Mouse (Mus musculus): ENCODE results near the gene Lrrc4c. TPM values are rescaled to one million over a fixed set of nuclear protein-coding genes. Genes with fewer than 3 reads are reported as not detected.

Gene Lrrc4c
- polyA plus RNA-seq, 1 experiment from 2014 or later: 1.2 TPM

DNA sequence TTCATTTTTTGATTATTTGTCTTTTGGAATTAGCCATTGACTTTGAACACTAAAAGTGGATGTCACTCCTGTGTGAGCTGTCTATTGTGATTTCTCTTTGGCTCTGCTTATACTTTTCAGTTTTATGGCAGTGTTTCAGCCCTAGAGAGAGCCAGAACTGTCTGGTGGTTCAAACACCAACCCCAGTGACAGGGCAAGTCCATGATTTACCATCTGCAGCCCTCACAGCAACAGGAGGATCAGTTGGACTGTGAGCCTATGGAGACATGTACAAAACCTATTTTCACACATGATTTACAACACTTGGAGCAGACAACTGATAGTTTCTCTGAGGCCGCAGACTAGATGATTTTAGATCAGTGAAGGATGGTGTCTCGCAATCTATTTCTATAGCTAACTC lies 847.8 kb downstream of the Lrrc4c start:
- Histone ChIP-seq H3K9me3 (replicated peaks; ENCODE audit: control insufficient read depth, low read length) (no peaks in the 10 kb centered on the region), H3K4me3 (ENCODE audit: low read length) (no peak overlapping the region), H3K4me2 (ENCODE audit: low read depth, low read length) (no peak overlapping the region), H3K4me1 (ENCODE audit: control insufficient read depth, insufficient read depth, low read length) (no peaks in the 10 kb centered on the region), H3K27ac (ENCODE audit: low read length) (no peak overlapping the region), H3K27me3 (ENCODE audit: control insufficient read depth, insufficient read depth, low read length) (no peaks in the 10 kb centered on the region), H3K36me3 (ENCODE audit: control insufficient read depth, insufficient read depth) (no peaks in the 10 kb centered on the region), H3K9ac (ENCODE audit: low read length) (no peak overlapping the region)
- no peak for ATAC-seq (replicated peaks; ENCODE audit: extremely low read depth, insufficient read depth, low FRiP score)
- 78% methylated on average over 2 of the region's 2 CpGs for WGBS

DNA sequence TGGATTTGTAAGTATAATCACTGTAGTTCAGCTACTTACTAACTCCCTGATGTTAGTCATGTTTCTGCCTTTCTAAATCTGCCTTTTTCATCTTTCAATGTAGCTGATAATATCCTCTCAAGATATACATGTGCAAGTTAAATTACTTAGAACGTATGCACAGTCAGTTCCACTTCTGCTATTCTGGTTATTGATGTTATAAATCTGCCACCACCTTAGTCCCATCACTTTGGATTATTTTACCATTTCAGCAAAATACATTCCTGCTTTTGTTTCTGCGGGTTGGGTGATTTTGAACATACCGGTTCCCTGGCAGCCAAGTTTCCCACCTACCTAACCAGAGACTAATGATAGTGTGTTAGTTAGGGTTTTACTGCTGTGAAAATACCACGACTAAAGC lies 860.4 kb downstream of the Lrrc4c start:
- Histone ChIP-seq H3K4me2 (ENCODE audit: low read depth, low read length) (no peak overlapping the region), H3K4me3 (ENCODE audit: low read length) (no peak overlapping the region), H3K4me1 (ENCODE audit: control insufficient read depth, insufficient read depth, low read length) (no peaks in the 10 kb centered on the region), H3K27me3 (ENCODE audit: control insufficient read depth, insufficient read depth, low read length) (no peaks in the 10 kb centered on the region), H3K9ac (ENCODE audit: low read length) (no peak overlapping the region), H3K36me3 (ENCODE audit: control insufficient read depth, insufficient read depth) (no peaks in the 10 kb centered on the region), H3K27ac (ENCODE audit: low read length) (no peak overlapping the region), H3K9me3 (replicated peaks; ENCODE audit: control insufficient read depth, low read length) (no peaks in the 10 kb centered on the region)
- ATAC-seq (replicated peaks; ENCODE audit: extremely low read depth, insufficient read depth, low FRiP score): no peak
- WGBS: 74% methylated on average over 4 of the region's 4 CpGs

- no peak for ATAC-seq (replicated peaks; ENCODE audit: extremely low read depth, insufficient read depth, low FRiP score)
- 73% methylated on average over 4 of the region's 4 CpGs for WGBS
- no peaks in the 10 kb centered on the region for H3K9me3 ChIP-seq (replicated peaks; ENCODE audit: control insufficient read depth, low read length)
- no peak overlapping the region for H3K27ac ChIP-seq (ENCODE audit: low read length)
- H3K4me1 ChIP-seq (ENCODE audit: control insufficient read depth, insufficient read depth, low read length): no peaks in the 10 kb centered on the region
- no peak overlapping the region for H3K4me2 ChIP-seq (ENCODE audit: low read depth, low read length)
- H3K36me3 ChIP-seq (ENCODE audit: control insufficient read depth, insufficient read depth): no peaks in the 10 kb centered on the region
- H3K4me3 ChIP-seq (ENCODE audit: low read length): no peak overlapping the region
- no peaks in the 10 kb centered on the region for H3K27me3 ChIP-seq (ENCODE audit: control insufficient read depth, insufficient read depth, low read length)
- H3K9ac ChIP-seq (ENCODE audit: low read length): no peak overlapping the region
Measured at GRCm38 (mm10) chr2:97196968-97197606, 879.1 kb downstream of the Lrrc4c start.

GRCm38 (mm10) chr2:97232966-97233365 lies 915.0 kb downstream of the Lrrc4c start:
- Histone ChIP-seq H3K4me2 (ENCODE audit: low read depth, low read length) (peak overlapping the region; percentile 34), H3K4me1 (ENCODE audit: control insufficient read depth, insufficient read depth, low read length) (0 out of 2 replicates have a peak, but pooled peaks cover 2% of the 10 kb centered on the region), H3K9ac (ENCODE audit: low read length) (no peak overlapping the region), H3K27ac (ENCODE audit: low read length) (peak overlapping the region; percentile 80), H3K9me3 (replicated peaks; ENCODE audit: control insufficient read depth, low read length) (peaks cover 5% of the 10 kb centered on the region; the same call in 1 of the 2 replicates), H3K4me3 (ENCODE audit: low read length) (no peak overlapping the region), H3K36me3 (ENCODE audit: control insufficient read depth, insufficient read depth) (0 out of 2 replicates have a peak, but pooled peaks cover 4% of the 10 kb centered on the region), H3K27me3 (ENCODE audit: control insufficient read depth, insufficient read depth, low read length) (no peaks in the 10 kb centered on the region)
- peak; percentile 92 for ATAC-seq (replicated peaks; ENCODE audit: extremely low read depth, insufficient read depth, low FRiP score)
- WGBS: 36% methylated on average over 3 of the region's 3 CpGs

- ATAC-seq (replicated peaks; ENCODE audit: extremely low read depth, insufficient read depth, low FRiP score): peak; percentile 66
- H3K9ac ChIP-seq (ENCODE audit: low read length): no peak overlapping the region
- WGBS: 30% methylated on average over 1 of the region's 1 CpGs
- H3K4me3 ChIP-seq (ENCODE audit: low read length): no peak overlapping the region
- 0 out of 2 replicates have a peak, but pooled peaks cover 2% of the 10 kb centered on the region for H3K4me1 ChIP-seq (ENCODE audit: control insufficient read depth, insufficient read depth, low read length)
- H3K4me2 ChIP-seq (ENCODE audit: low read depth, low read length): no peak overlapping the region
- H3K9me3 ChIP-seq (replicated peaks; ENCODE audit: control insufficient read depth, low read length): peaks cover 5% of the 10 kb centered on the region; the same call in 1 of the 2 replicates
- H3K27me3 ChIP-seq (ENCODE audit: control insufficient read depth, insufficient read depth, low read length): no peaks in the 10 kb centered on the region
- 0 out of 2 replicates have a peak, but pooled peaks cover 4% of the 10 kb centered on the region for H3K36me3 ChIP-seq (ENCODE audit: control insufficient read depth, insufficient read depth)
- H3K27ac ChIP-seq (ENCODE audit: low read length): 0 out of 2 replicates have a peak overlapping the region, but pooled peaks have one; percentile 42
Measured at GRCm38 (mm10) chr2:97234074-97234473, 916.1 kb downstream of the Lrrc4c start.

DNA sequence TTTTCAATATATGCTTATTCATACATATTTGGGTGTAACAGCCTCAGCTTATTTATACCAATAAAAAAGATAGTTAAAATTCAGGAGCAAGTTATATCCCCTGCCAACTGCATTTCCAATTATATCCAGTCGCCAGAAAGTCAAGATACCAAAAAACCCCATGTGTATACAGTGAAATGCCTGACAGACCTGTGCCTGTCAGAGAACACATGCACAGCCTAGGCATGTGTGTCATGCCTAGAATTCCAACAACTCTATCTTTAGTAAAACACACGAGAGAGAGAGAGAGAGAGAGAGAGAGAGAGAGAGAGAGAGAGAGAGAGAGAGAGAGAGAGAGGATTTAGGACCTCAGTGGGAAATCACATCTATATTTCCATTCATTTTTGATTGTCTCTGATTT lies 956.7 kb downstream of the Lrrc4c start:
- peak overlapping the region; percentile 62; the same call in 1 of the 2 replicates for H3K27ac ChIP-seq (ENCODE audit: low read length)
- H3K9me3 ChIP-seq (replicated peaks; ENCODE audit: control insufficient read depth, low read length): no peaks in the 10 kb centered on the region
- H3K9ac ChIP-seq (ENCODE audit: low read length): no peak overlapping the region
- no peak overlapping the region for H3K4me2 ChIP-seq (ENCODE audit: low read depth, low read length)
- no peaks in the 10 kb centered on the region for H3K27me3 ChIP-seq (ENCODE audit: control insufficient read depth, insufficient read depth, low read length)
- H3K4me1 ChIP-seq (ENCODE audit: control insufficient read depth, insufficient read depth, low read length): no peaks in the 10 kb centered on the region
- no peak overlapping the region for H3K4me3 ChIP-seq (ENCODE audit: low read length)
- 31% methylated on average over 2 of the region's 2 CpGs for WGBS
- peak; percentile 86 for ATAC-seq (replicated peaks; ENCODE audit: extremely low read depth, insufficient read depth, low FRiP score)
- H3K36me3 ChIP-seq (ENCODE audit: control insufficient read depth, insufficient read depth): no peaks in the 10 kb centered on the region

DNA sequence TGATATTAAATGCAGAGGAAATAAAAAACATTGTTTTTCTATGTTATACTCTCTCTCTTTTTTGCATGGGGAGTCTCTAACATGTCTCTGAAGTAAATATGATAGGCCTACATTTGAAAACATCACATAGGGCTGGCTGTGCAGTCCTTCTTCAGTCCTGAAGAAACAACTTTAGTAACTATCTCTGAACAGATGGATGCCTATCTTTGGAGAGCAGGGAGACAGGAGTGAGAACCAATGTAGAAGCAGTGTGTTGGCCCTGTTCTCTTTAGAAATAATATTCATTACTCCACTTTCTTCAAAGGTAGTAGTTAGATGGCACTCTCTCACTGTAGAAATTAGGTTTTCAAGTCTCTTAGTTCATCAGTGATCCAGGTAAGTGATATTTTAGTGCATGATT lies 967.0 kb downstream of the Lrrc4c start:
- no peaks in the 10 kb centered on the region for H3K36me3 ChIP-seq (ENCODE audit: control insufficient read depth, insufficient read depth)
- H3K4me1 ChIP-seq (ENCODE audit: control insufficient read depth, insufficient read depth, low read length): no peaks in the 10 kb centered on the region
- no peaks in the 10 kb centered on the region for H3K27me3 ChIP-seq (ENCODE audit: control insufficient read depth, insufficient read depth, low read length)
- H3K4me2 ChIP-seq (ENCODE audit: low read depth, low read length): no peak overlapping the region
- no peak overlapping the region for H3K9ac ChIP-seq (ENCODE audit: low read length)
- no peak overlapping the region for H3K27ac ChIP-seq (ENCODE audit: low read length)
- no peak for ATAC-seq (replicated peaks; ENCODE audit: extremely low read depth, insufficient read depth, low FRiP score)
- H3K9me3 ChIP-seq (replicated peaks; ENCODE audit: control insufficient read depth, low read length): no peaks in the 10 kb centered on the region
- H3K4me3 ChIP-seq (ENCODE audit: low read length): no peak overlapping the region

DNA sequence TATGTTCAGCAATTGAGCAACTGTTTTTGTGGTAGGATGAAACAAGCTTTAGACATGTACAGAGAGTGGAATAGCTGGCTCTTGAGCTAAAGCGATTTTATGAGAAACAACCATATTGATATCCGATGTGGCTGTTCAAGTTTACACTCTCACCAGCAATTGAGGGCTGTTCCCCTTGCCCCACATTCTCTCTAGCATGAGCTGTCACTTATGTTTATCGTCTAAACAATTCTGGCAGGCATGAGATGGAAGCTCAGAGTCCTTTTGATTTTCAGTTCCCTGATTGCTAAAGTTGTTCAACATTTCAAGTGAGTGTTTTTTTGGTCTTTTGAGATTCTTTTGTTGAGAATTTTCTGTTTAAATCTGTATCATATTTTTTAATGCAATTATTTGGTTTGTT lies 976.2 kb downstream of the Lrrc4c start:
- no peak overlapping the region for H3K27ac ChIP-seq (ENCODE audit: low read length)
- no peak overlapping the region for H3K4me2 ChIP-seq (ENCODE audit: low read depth, low read length)
- no peak overlapping the region for H3K9ac ChIP-seq (ENCODE audit: low read length)
- no peaks in the 10 kb centered on the region for H3K27me3 ChIP-seq (ENCODE audit: control insufficient read depth, insufficient read depth, low read length)
- no peak for ATAC-seq (replicated peaks; ENCODE audit: extremely low read depth, insufficient read depth, low FRiP score)
- H3K4me1 ChIP-seq (ENCODE audit: control insufficient read depth, insufficient read depth, low read length): no peaks in the 10 kb centered on the region
- H3K9me3 ChIP-seq (replicated peaks; ENCODE audit: control insufficient read depth, low read length): no peaks in the 10 kb centered on the region
- no peaks in the 10 kb centered on the region for H3K36me3 ChIP-seq (ENCODE audit: control insufficient read depth, insufficient read depth)
- 80% methylated on average over 3 of the region's 3 CpGs for WGBS
- no peak overlapping the region for H3K4me3 ChIP-seq (ENCODE audit: low read length)

GRCm38 (mm10) chr2:97299704-97300103 lies 981.7 kb downstream of the Lrrc4c start:
- no peak overlapping the region for H3K4me2 ChIP-seq (ENCODE audit: low read depth, low read length)
- H3K4me1 ChIP-seq (ENCODE audit: control insufficient read depth, insufficient read depth, low read length): peaks cover 3% of the 10 kb centered on the region
- H3K27ac ChIP-seq (ENCODE audit: low read length): no peak overlapping the region
- no peak overlapping the region for H3K4me3 ChIP-seq (ENCODE audit: low read length)
- H3K9ac ChIP-seq (ENCODE audit: low read length): no peak overlapping the region
- no peaks in the 10 kb centered on the region for H3K36me3 ChIP-seq (ENCODE audit: control insufficient read depth, insufficient read depth)
- H3K9me3 ChIP-seq (replicated peaks; ENCODE audit: control insufficient read depth, low read length): no peaks in the 10 kb centered on the region
- WGBS: 44% methylated on average over 2 of the region's 2 CpGs
- no peak; the same call in 1 of the 2 replicates for ATAC-seq (replicated peaks; ENCODE audit: extremely low read depth, insufficient read depth, low FRiP score)
- H3K27me3 ChIP-seq (ENCODE audit: control insufficient read depth, insufficient read depth, low read length): no peaks in the 10 kb centered on the region

Data from heart, embryonic 16.5 days (tissue).